Mouse (Mus musculus): Measurements from ENCODE around the gene Izumo3. TPM values are rescaled to one million over a fixed set of nuclear protein-coding genes. Genes with fewer than 3 reads are reported as not detected.
"Not testable (repeated sequence)": the region's sequence is repeated elsewhere in the genome, so short reads cannot be mapped to it uniquely, and the experiment has no call there.

The Izumo3 gene
- not detected in 2 replicates for polyA plus RNA-seq (2014; fragmentation: Nextera tagmentation; extraction: Ambion mirVana)

DNA sequence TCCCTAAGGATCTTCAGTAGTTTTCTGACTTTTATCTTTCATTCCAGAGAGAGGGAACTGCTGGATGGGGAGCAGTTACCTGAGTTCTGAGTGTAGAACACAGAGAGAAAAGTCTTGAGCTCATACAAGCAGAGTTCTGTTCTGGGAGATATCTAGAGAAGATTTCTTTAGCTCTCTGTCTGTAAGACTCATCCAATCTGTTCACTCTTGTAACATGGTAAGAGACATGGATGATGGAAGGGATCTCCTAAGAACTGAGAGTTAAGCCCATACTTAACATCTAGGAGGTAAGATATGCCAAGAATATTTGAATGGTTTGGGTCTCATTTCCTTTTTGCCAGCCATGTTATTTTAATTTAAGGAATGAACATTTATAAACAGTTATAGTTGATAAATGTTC, at the start of gene Izumo3:
TSS of gene Izumo3 (minus strand) at position 101 of the 400 bp plus-strand sequence.
- no peak within 1 kb of the TSS for H3K9ac ChIP-seq (ENCODE audit: low read length)
- no peak for DNase-seq (ENCODE audit: low spot score, missing footprints)
- no peak within 1 kb of the TSS for H3K27ac ChIP-seq (ENCODE audit: low read depth, low read length)

DNA sequence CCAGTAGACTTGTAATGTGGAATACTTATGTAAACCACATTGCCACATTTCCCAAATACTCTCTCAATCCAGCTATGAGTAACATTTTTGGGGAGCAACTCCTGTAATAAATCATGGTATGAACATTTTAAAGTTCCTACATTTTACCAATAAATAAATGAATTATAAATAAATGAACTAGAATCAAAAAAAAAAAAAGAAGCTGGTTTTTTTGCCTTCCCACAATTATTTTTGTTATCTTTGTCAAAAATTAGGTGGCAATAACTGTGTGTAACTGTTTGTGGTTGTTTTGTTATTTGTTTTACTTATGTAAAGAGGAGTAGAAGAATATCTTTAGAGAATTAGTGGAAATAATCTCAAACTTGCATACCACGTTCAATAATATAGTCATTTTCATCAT, 44.6 kb upstream of the Izumo3 start, which contains the start of gene Gm12666:
TSS of gene Gm12666 (minus strand) at position 101 of the 400 bp plus-strand sequence.
- 79% methylated on average over 1 of the region's 1 CpGs for WGBS
- not testable (repeated sequence) for H3K27me3 ChIP-seq (ENCODE audit: control insufficient read depth, insufficient read depth, low read length); H3K9ac ChIP-seq (ENCODE audit: low read length); DNase-seq (ENCODE audit: low spot score, missing footprints); H3K9me3 ChIP-seq (ENCODE audit: control insufficient read depth, low read length); ATAC-seq (ENCODE audit: low FRiP score); H3K4me3 ChIP-seq (ENCODE audit: low read depth, low read length); H3K4me1 ChIP-seq (ENCODE audit: control insufficient read depth, insufficient read depth, low read length); H3K4me2 ChIP-seq; H3K27ac ChIP-seq (ENCODE audit: low read depth, low read length); H3K36me3 ChIP-seq (ENCODE audit: control insufficient read depth, insufficient read depth, low read length)

More for the DNA sequence above, at the start of gene Izumo3:
- H3K4me1 ChIP-seq (ENCODE audit: control insufficient read depth, insufficient read depth, low read length) = no peaks in the 10 kb centered on the region
- no peak within 1 kb of the TSS for H3K4me2 ChIP-seq
- no peaks in the 10 kb centered on the region for H3K9me3 ChIP-seq (ENCODE audit: control insufficient read depth, low read length)
- ATAC-seq (ENCODE audit: low FRiP score) = no peak
- H3K36me3 ChIP-seq (ENCODE audit: control insufficient read depth, insufficient read depth, low read length) = no peaks in the 10 kb centered on the region
- H3K27me3 ChIP-seq (ENCODE audit: control insufficient read depth, insufficient read depth, low read length) = no peaks in the 10 kb centered on the region
- no peak within 1 kb of the TSS for H3K4me3 ChIP-seq (ENCODE audit: low read depth, low read length)

- no peak overlapping the region for H3K27ac ChIP-seq (ENCODE audit: low read depth, low read length)
- no peaks in the 10 kb centered on the region for H3K27me3 ChIP-seq (ENCODE audit: control insufficient read depth, insufficient read depth, low read length)
- WGBS = 93% methylated on average over 1 of the region's 1 CpGs
- ATAC-seq (ENCODE audit: low FRiP score) = no peak
- no peaks in the 10 kb centered on the region for H3K9me3 ChIP-seq (ENCODE audit: control insufficient read depth, low read length)
- no peaks in the 10 kb centered on the region for H3K36me3 ChIP-seq (ENCODE audit: control insufficient read depth, insufficient read depth, low read length)
- no peak overlapping the region for H3K4me2 ChIP-seq
- no peaks in the 10 kb centered on the region for H3K4me1 ChIP-seq (ENCODE audit: control insufficient read depth, insufficient read depth, low read length)
- H3K4me3 ChIP-seq (ENCODE audit: low read depth, low read length) = no peak overlapping the region
- DNase-seq (ENCODE audit: low spot score, missing footprints) = no peak
- H3K9ac ChIP-seq (ENCODE audit: low read length) = no peak overlapping the region
Measured at GRCm38 (mm10) chr4:92152646-92153045, 5.6 kb upstream of the Izumo3 start.

GRCm38 (mm10) chr4:92111390-92111988, 35.5 kb downstream of the Izumo3 start:
- no peaks in the 10 kb centered on the region; the same call in 1 of the 2 replicates for H3K4me1 ChIP-seq (ENCODE audit: control insufficient read depth, insufficient read depth, low read length)
- H3K36me3 ChIP-seq (ENCODE audit: control insufficient read depth, insufficient read depth, low read length) = no peaks in the 10 kb centered on the region
- WGBS = 19% methylated on average over 8 of the region's 8 CpGs
- ATAC-seq (ENCODE audit: low FRiP score) = peak; percentile 86
- no peak overlapping the region for H3K4me3 ChIP-seq (ENCODE audit: low read depth, low read length)
- H3K4me2 ChIP-seq = no peak overlapping the region
- no peaks in the 10 kb centered on the region for H3K9me3 ChIP-seq (ENCODE audit: control insufficient read depth, low read length)
- no peak overlapping the region for H3K9ac ChIP-seq (ENCODE audit: low read length)
- no peak overlapping the region for H3K27ac ChIP-seq (ENCODE audit: low read depth, low read length)
- DNase-seq (ENCODE audit: low spot score, missing footprints) = peak; percentile 83
- no peaks in the 10 kb centered on the region for H3K27me3 ChIP-seq (ENCODE audit: control insufficient read depth, insufficient read depth, low read length)

DNA sequence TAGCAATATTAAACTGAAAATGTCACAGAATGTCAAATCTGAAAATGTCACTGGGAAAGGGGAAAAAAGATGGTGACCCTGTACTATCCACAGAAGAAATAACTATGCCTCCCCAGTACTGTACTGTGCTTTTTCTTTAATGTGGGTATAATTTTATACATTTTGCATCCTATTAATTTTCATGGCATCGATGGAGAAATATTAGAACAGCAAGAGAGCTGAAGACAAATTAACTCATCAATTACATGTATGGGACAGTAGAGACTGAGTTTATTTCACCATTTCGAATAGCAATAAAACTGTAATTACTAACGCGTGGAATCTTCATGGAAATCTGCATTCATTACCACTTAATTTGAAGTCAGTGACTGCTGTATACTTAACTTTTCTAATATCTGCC, 49.6 kb downstream of the Izumo3 start:
- no peaks in the 10 kb centered on the region for H3K9me3 ChIP-seq (ENCODE audit: control insufficient read depth, low read length)
- no peak overlapping the region for H3K9ac ChIP-seq (ENCODE audit: low read length)
- no peak overlapping the region for H3K4me2 ChIP-seq
- no peaks in the 10 kb centered on the region for H3K36me3 ChIP-seq (ENCODE audit: control insufficient read depth, insufficient read depth, low read length)
- DNase-seq (ENCODE audit: low spot score, missing footprints) (no peak), ATAC-seq (ENCODE audit: low FRiP score) (no peak)
- WGBS = 91% methylated on average over 4 of the region's 4 CpGs
- H3K4me3 ChIP-seq (ENCODE audit: low read depth, low read length) = no peak overlapping the region
- H3K27me3 ChIP-seq (ENCODE audit: control insufficient read depth, insufficient read depth, low read length) = no peaks in the 10 kb centered on the region
- no peak overlapping the region for H3K27ac ChIP-seq (ENCODE audit: low read depth, low read length)
- H3K4me1 ChIP-seq (ENCODE audit: control insufficient read depth, insufficient read depth, low read length) = no peaks in the 10 kb centered on the region

DNA sequence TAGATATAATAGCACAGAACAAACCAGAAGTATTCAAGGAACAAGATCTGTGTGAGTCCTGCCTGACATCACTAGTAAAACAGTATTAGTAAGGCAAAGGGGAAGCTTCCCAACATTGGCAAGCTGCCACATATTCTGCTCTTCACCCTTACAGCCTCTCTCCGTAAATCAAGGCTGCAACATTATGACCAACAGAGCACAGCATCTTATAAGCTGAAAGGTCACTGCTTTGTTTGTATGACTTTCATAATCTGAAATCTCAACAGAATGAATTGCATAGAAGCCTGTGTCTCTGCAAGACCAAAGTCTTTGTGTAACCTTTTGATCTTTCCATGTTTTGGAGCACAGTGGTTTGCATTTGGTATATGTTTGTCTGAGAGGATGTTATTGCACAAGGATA, 51.1 kb downstream of the Izumo3 start:
- H3K9ac ChIP-seq (ENCODE audit: low read length) = no peak overlapping the region
- 59% methylated on average over 1 of the region's 1 CpGs for WGBS

More for the DNA sequence above, 51.1 kb downstream of the Izumo3 start:
- ATAC-seq (ENCODE audit: low FRiP score) (no peak), DNase-seq (ENCODE audit: low spot score, missing footprints) (no peak)
- Histone ChIP-seq H3K4me1 (ENCODE audit: control insufficient read depth, insufficient read depth, low read length) (no peaks in the 10 kb centered on the region), H3K9me3 (ENCODE audit: control insufficient read depth, low read length) (no peaks in the 10 kb centered on the region), H3K4me2 (no peak overlapping the region), H3K36me3 (ENCODE audit: control insufficient read depth, insufficient read depth, low read length) (no peaks in the 10 kb centered on the region), H3K4me3 (ENCODE audit: low read depth, low read length) (no peak overlapping the region), H3K27ac (ENCODE audit: low read depth, low read length) (no peak overlapping the region), H3K27me3 (ENCODE audit: control insufficient read depth, insufficient read depth, low read length) (no peaks in the 10 kb centered on the region)

Other genes starting within 250 kb of the Izumo3 start
- gene Gm12666, start 44.5 kb upstream of the Izumo3 start, polyA plus RNA-seq (2014; fragmentation: Nextera tagmentation; extraction: Ambion mirVana) = not detected in 2 replicates

All from midbrain, embryonic 11.5 days (tissue).